Comparison of ENCODE assay signal across 34 mouse cellular contexts in the genomic region with DNA sequence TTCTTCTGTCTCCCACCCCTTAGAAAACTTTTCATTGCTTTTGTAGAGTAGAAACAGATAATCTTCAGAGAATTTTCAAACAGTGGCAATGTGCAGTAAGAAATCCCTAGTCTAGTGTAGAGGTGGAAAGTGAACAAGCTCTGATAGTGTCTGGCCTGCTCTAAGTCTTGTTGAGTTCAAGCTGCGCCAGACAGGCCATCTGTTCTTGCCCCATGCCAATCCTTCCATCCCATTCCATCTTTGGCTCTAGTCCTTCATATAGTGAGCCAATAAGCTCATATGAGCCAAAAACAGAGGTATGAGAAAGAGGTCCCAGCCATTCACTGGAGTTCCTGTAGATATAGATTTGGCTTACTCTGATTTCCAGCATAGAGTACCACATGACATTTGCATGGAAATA. TPM values are rescaled to one million over a fixed set of nuclear protein-coding genes. Genes with fewer than 3 reads are reported as not detected.
DNase-seq lines count a peak whose midpoint lies in the region; ATAC-seq lines count a peak whose summit lies in the region.
"Had no signal": no experiment of that assay in that cellular context is flagged by ENCODE, and none has a peak within 500 bp of the region (broad histone marks: within the 10 kb centered on the region; RNA-seq: fewer than 3 reads in every experiment).

No protein-coding gene starts in this region.

- H3K9me3 ChIP-seq in forebrain, embryonic 15.5 days = no peaks in the 10 kb centered on the region
- no peaks in the 10 kb centered on the region for H3K9me3 ChIP-seq in forebrain, embryonic 10.5 days
- H3K9me3 ChIP-seq: embryonic facial prominence, embryonic 12.5 days; hindbrain, embryonic 13.5 days; limb, embryonic 15.5 days; midbrain, embryonic 13.5 days had no signal

- no peak overlapping the region for H3K4me3 ChIP-seq in forebrain, embryonic 15.5 days
- no peak overlapping the region for H3K4me3 ChIP-seq in forebrain, embryonic 10.5 days
- H3K4me3 ChIP-seq: embryonic facial prominence, embryonic 12.5 days; heart, adult 2 months; hindbrain, embryonic 13.5 days; limb, embryonic 15.5 days; megakaryocyte, embryonic 14.5 days; midbrain, embryonic 13.5 days; myocyte; neural tube, embryonic 13.5 days had no signal

- H3K36me3 ChIP-seq in forebrain, embryonic 15.5 days = no peaks in the 10 kb centered on the region
- no peaks in the 10 kb centered on the region for H3K36me3 ChIP-seq in forebrain, embryonic 10.5 days (replicated peaks)
- H3K36me3 ChIP-seq: embryonic facial prominence, embryonic 12.5 days; hindbrain, embryonic 13.5 days; limb, embryonic 15.5 days; midbrain, embryonic 13.5 days; neural tube, embryonic 13.5 days had no signal

- no peaks in the 10 kb centered on the region for H3K4me1 ChIP-seq in forebrain, embryonic 15.5 days
- 0 out of 2 replicates have a peak, but pooled peaks cover 3% of the 10 kb centered on the region for H3K4me1 ChIP-seq in forebrain, embryonic 10.5 days
- H3K4me1 ChIP-seq: embryonic facial prominence, embryonic 12.5 days; limb, embryonic 15.5 days; megakaryocyte, embryonic 14.5 days; midbrain, embryonic 13.5 days; neural tube, embryonic 13.5 days had no signal

- H3K9ac ChIP-seq in forebrain, embryonic 15.5 days (replicated peaks) = no peak overlapping the region
- H3K9ac ChIP-seq: embryonic facial prominence, embryonic 12.5 days; hindbrain, embryonic 13.5 days; limb, embryonic 15.5 days; liver, embryonic 14.5 days; lung, embryonic 14.5 days; midbrain, embryonic 13.5 days; neural tube, embryonic 13.5 days had no signal

- no peak overlapping the region for H3K27ac ChIP-seq in forebrain, embryonic 15.5 days (replicated peaks)
- no peak overlapping the region for H3K27ac ChIP-seq in forebrain, embryonic 10.5 days
- H3K27ac ChIP-seq: embryonic facial prominence, embryonic 12.5 days; heart, adult 2 months; hindbrain, embryonic 13.5 days; limb, embryonic 15.5 days; liver, embryonic 14.5 days; midbrain, embryonic 13.5 days; neural tube, embryonic 13.5 days had no signal

- 90% methylated on average over 1 of the region's 1 CpGs for WGBS in forebrain, embryonic 15.5 days
- 86% methylated on average over 1 of the region's 1 CpGs for WGBS in forebrain, embryonic 10.5 days

- 0 out of 2 replicates have a peak, but pooled peaks have one; percentile 46 for ATAC-seq in forebrain, embryonic 15.5 days (replicated peaks)
- ATAC-seq: forebrain, embryonic 14.5 days; inflammation-experienced regulatory T-cells, adult 6 months; midbrain, embryonic 13.5 days had no signal

- no peaks in the 10 kb centered on the region for H3K27me3 ChIP-seq in forebrain, embryonic 15.5 days
- peaks cover 63% of the 10 kb centered on the region for H3K27me3 ChIP-seq in forebrain, embryonic 10.5 days (ENCODE audit: poor library complexity, severe bottlenecking)

- no peak for DNase-seq in forebrain, embryonic 10.5 days (ENCODE audit: extremely low spot score, low spot score)
- DNase-seq in brain, adult 2 months (ENCODE audit: low read depth, low spot score) = peak; percentile 58
- DNase-seq in cerebellum, adult 18-20 months = peak; percentile 11 to 21
- DNase-seq in cerebellum, postnatal 14 days = peak; percentile 71 to 78
- no peak for DNase-seq in adrenal gland, postnatal 14 days
- no peak for DNase-seq in adrenal gland, postnatal 36 days
- DNase-seq: adrenal gland, postnatal 25 days; gastrocnemius, postnatal 36 days; heart, adult 2 months; kidney, adult 18-20 months; layer of hippocampus, adult 9-11 months; lung, embryonic 14.5 days; lung, postnatal 36 days; thymus, adult 18-20 months; thymus, postnatal 36 days had no signal

- no peak overlapping the region for H3K4me2 ChIP-seq in forebrain, embryonic 15.5 days (replicated peaks)
- H3K4me2 ChIP-seq: embryonic facial prominence, embryonic 12.5 days; hindbrain, embryonic 13.5 days; limb, embryonic 15.5 days; lung, embryonic 14.5 days; midbrain, embryonic 13.5 days; neural tube, embryonic 13.5 days had no signal

RNA-seq across cellular contexts. Expression of a gene that starts 38.9 kb away (rescaled TPM):
- not detected in 2 replicates for polyA plus RNA-seq in forebrain, embryonic 15.5 days (2015; fragmentation: Nextera tagmentation; extraction: Ambion mirVana)
- polyA plus RNA-seq in forebrain, embryonic 10.5 days (2016; fragmentation: Nextera tagmentation; extraction: Ambion mirVana) = not detected in 2 replicates
- total RNA-seq in adrenal gland, postnatal 14 days (2021) = not detected in 2 replicates
- total RNA-seq in adrenal gland, postnatal 36 days (2021) = not detected
- total RNA-seq: adrenal gland, postnatal 25 days; gastrocnemius, postnatal 36 days; heart, adult 2 months; heart, postnatal 25 days; left cerebral cortex, adult 18-20 months; left cerebral cortex, postnatal 36 days had no signal
- polyA plus RNA-seq: embryonic facial prominence, embryonic 12.5 days; forebrain, embryonic 14.5 days; heart, adult 2 months; heart, embryonic 14.5 days; hindbrain, embryonic 13.5 days; inflammation-experienced regulatory T-cells, adult 6 months; kidney, embryonic 16.5 days; large intestine, adult 2 months; limb, embryonic 15.5 days; liver, embryonic 14.5 days; lung, embryonic 14.5 days; midbrain, embryonic 13.5 days; myocyte; neural tube, embryonic 13.5 days; spleen, adult 2 months; stomach, embryonic 14.5 days had no signal

RNA-seq across cellular contexts. Expression of a gene that starts 52.6 kb away (rescaled TPM):
- polyA plus RNA-seq in forebrain, embryonic 15.5 days (2015; fragmentation: Nextera tagmentation; extraction: Ambion mirVana) = 0.19 and 0.26 TPM in 2 replicates
- polyA plus RNA-seq in forebrain, embryonic 10.5 days (2016; fragmentation: Nextera tagmentation; extraction: Ambion mirVana) = 0.76 and 0.80 TPM in 2 replicates
- total RNA-seq in adrenal gland, postnatal 14 days (2021) = 0.48 and 0.75 TPM in 2 replicates
- under 1 TPM; 0.89 to 0.95 TPM for total RNA-seq in adrenal gland, postnatal 36 days (2021)
- total RNA-seq: heart, adult 2 months; heart, postnatal 25 days had no signal
- polyA plus RNA-seq: heart, adult 2 months; heart, embryonic 14.5 days had no signal

Comparison
In these comparisons a context has a peak if more than half of its experiments do, and no peak if none do; other contexts are left out.
1. DNase-seq: peak in brain, adult 2 months (single experiment), cerebellum, adult 18-20 months (2 of 2) and cerebellum, postnatal 14 days (2 of 2); none in forebrain, embryonic 10.5 days (single experiment), adrenal gland, postnatal 14 days (single experiment) and adrenal gland, postnatal 36 days (0 of 2).